Mouse (Mus musculus) E14TG2a.4 (cell line): ENCODE measurements around the gene Pou2f3.
"Not testable (repeated sequence)": the region's sequence is repeated elsewhere in the genome, so short reads cannot be mapped to it uniquely, and the experiment has no call there.

Source experiments
- CTCF ChIP-seq: conservative IDR thresholded peaks from 2 replicates; pipeline ENCODE4 v1.5.1; 2014; ENCODE audit warnings: low read length
- NANOG ChIP-seq: IDR thresholded peaks from 2 replicates; pipeline ENCODE4 v1.6.1; 2014; ENCODE audit warnings: borderline replicate concordance, low read length, mixed read lengths
- POU5F1 ChIP-seq: IDR thresholded peaks from 2 replicates; pipeline ENCODE4 v1.6.1; 2014; ENCODE audit warnings: low read length, borderline replicate concordance

DNA sequence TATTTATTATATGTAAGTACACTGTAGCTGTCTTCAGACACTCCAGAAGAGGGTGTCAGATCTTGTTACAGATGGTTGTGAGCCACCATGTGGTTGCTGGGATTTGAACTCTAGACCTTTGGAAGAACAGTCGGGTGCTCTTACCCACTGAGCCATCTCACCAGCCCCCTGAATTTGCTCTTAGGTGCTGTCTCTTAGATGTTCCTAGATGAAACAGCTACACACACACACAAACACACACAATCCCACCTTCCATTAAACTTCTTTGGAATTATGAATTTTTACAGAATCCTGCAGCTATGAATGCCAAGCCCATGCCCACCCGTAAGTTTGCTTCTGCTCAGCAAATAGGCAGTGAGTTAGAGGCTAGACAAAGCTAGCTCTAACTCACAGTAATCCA, 88.2 kb downstream of the Pou2f3 start:
- TF ChIP-seq CTCF, NANOG, POU5F1: not testable (repeated sequence)
